Mouse (Mus musculus): ENCODE measurements around the gene Il23r. TPM values are rescaled to one million over a fixed set of nuclear protein-coding genes. Genes with fewer than 3 reads are reported as not detected.
A peak's percentile ranks its signal among the peaks of the same experiment; 100 is the strongest.

Gene Il23r
- polyA plus RNA-seq (2014; fragmentation: Nextera tagmentation; extraction: Ambion mirVana) = 0.13 TPM in 1 of 2 replicates, not detected in the other

- Histone ChIP-seq H3K4me1 (ENCODE audit: control insufficient read depth, insufficient read depth, low read length) (no peaks in the 10 kb centered on the region), H3K27ac (replicated peaks; ENCODE audit: low read depth, low read length) (no peak within 1 kb of the TSS), H3K4me3 (ENCODE audit: low read depth, low read length) (no peak within 1 kb of the TSS), H3K36me3 (ENCODE audit: control insufficient read depth, insufficient read depth, low read length) (no peaks in the 10 kb centered on the region), H3K4me2 (ENCODE audit: low read depth, low read length) (no peak within 1 kb of the TSS), H3K27me3 (replicated peaks; ENCODE audit: control insufficient read depth, insufficient read depth, low read length) (no peaks in the 10 kb centered on the region), H3K9me3 (ENCODE audit: control insufficient read depth, low read length) (no peaks in the 10 kb centered on the region), H3K9ac (ENCODE audit: low read depth, low read length) (no peak within 1 kb of the TSS)
- ATAC-seq (ENCODE audit: low read depth) (no peak), DNase-seq (ENCODE audit: low spot score) (no peak)
- WGBS = 64% methylated on average over 2 of the region's 2 CpGs
Measured at GRCm38 (mm10) chr6:67491755-67492154, at the start of gene Il23r. Gene Il23r, minus strand, starts transcription at chr6:67491855.

GRCm38 (mm10) chr6:67535777-67536054 is 44.1 kb upstream of the Il23r start, which contains the start of gene Tacstd2:
Gene Tacstd2, minus strand, starts transcription at chr6:67535796.
- Histone ChIP-seq H3K4me2 (ENCODE audit: low read depth, low read length) (peak within 1 kb of the TSS; percentile 78), H3K27ac (replicated peaks; ENCODE audit: low read depth, low read length) (peak within 1 kb of the TSS; percentile 7; the same call in 1 of the 2 replicates), H3K9me3 (ENCODE audit: control insufficient read depth, low read length) (no peaks in the 10 kb centered on the region), H3K9ac (ENCODE audit: low read depth, low read length) (peak within 1 kb of the TSS; percentile 52), H3K4me1 (ENCODE audit: control insufficient read depth, insufficient read depth, low read length) (peaks cover 15% of the 10 kb centered on the region), H3K4me3 (ENCODE audit: low read depth, low read length) (peak within 1 kb of the TSS; percentile 45), H3K36me3 (ENCODE audit: control insufficient read depth, insufficient read depth, low read length) (no peaks in the 10 kb centered on the region), H3K27me3 (replicated peaks; ENCODE audit: control insufficient read depth, insufficient read depth, low read length) (peaks cover 55% of the 10 kb centered on the region)
- ATAC-seq (ENCODE audit: low read depth) (peak; percentile 35; the same call in 1 of the 2 replicates), DNase-seq (ENCODE audit: low spot score) (peak; percentile 64)
- 3% methylated on average over 6 of the region's 8 CpGs for WGBS

GRCm38 (mm10) chr6:67535005-67535776 is 43.5 kb upstream of the Il23r start:
- Histone ChIP-seq H3K36me3 (ENCODE audit: control insufficient read depth, insufficient read depth, low read length) (no peaks in the 10 kb centered on the region), H3K4me3 (ENCODE audit: low read depth, low read length) (peak overlapping the region; percentile 45), H3K9ac (ENCODE audit: low read depth, low read length) (peak overlapping the region; percentile 52), H3K27ac (replicated peaks; ENCODE audit: low read depth, low read length) (peak overlapping the region; percentile 7; the same call in 1 of the 2 replicates), H3K4me1 (ENCODE audit: control insufficient read depth, insufficient read depth, low read length) (peaks cover 15% of the 10 kb centered on the region), H3K9me3 (ENCODE audit: control insufficient read depth, low read length) (no peaks in the 10 kb centered on the region), H3K4me2 (ENCODE audit: low read depth, low read length) (peak overlapping the region; percentile 78), H3K27me3 (replicated peaks; ENCODE audit: control insufficient read depth, insufficient read depth, low read length) (peaks cover 55% of the 10 kb centered on the region)
- ATAC-seq (ENCODE audit: low read depth) = peak; percentile 5; the same call in 1 of the 2 replicates
- 1% methylated on average over 50 of the region's 62 CpGs for WGBS
- DNase-seq (ENCODE audit: low spot score) = peak; percentile 43

- H3K4me2 ChIP-seq (ENCODE audit: low read depth, low read length) = peak overlapping the region; percentile 78
- peaks cover 55% of the 10 kb centered on the region for H3K27me3 ChIP-seq (replicated peaks; ENCODE audit: control insufficient read depth, insufficient read depth, low read length)
- H3K36me3 ChIP-seq (ENCODE audit: control insufficient read depth, insufficient read depth, low read length) = no peaks in the 10 kb centered on the region
- H3K9me3 ChIP-seq (ENCODE audit: control insufficient read depth, low read length) = no peaks in the 10 kb centered on the region
- whole genome bisulfite sequencing = 9% methylated on average over 31 of the region's 31 CpGs
- H3K4me1 ChIP-seq (ENCODE audit: control insufficient read depth, insufficient read depth, low read length) = peaks cover 15% of the 10 kb centered on the region
- peak; percentile 3 for DNase-seq (ENCODE audit: low spot score)
- H3K4me3 ChIP-seq (ENCODE audit: low read depth, low read length) = peak overlapping the region; percentile 45
- no peak overlapping the region for H3K27ac ChIP-seq (replicated peaks; ENCODE audit: low read depth, low read length)
- no peak for ATAC-seq (ENCODE audit: low read depth)
- peak overlapping the region; percentile 52 for H3K9ac ChIP-seq (ENCODE audit: low read depth, low read length)
Measured at GRCm38 (mm10) chr6:67534191-67535004, 42.7 kb upstream of the Il23r start.

GRCm38 (mm10) chr6:67532665-67533440 is 41.2 kb upstream of the Il23r start:
- peak overlapping the region; percentile 49 for H3K4me2 ChIP-seq (ENCODE audit: low read depth, low read length)
- no peak overlapping the region for H3K27ac ChIP-seq (replicated peaks; ENCODE audit: low read depth, low read length)
- peaks cover 55% of the 10 kb centered on the region for H3K27me3 ChIP-seq (replicated peaks; ENCODE audit: control insufficient read depth, insufficient read depth, low read length)
- peak overlapping the region; percentile 45; the same call in 1 of the 2 replicates for H3K4me3 ChIP-seq (ENCODE audit: low read depth, low read length)
- H3K9me3 ChIP-seq (ENCODE audit: control insufficient read depth, low read length) = 0 out of 2 replicates have a peak, but pooled peaks cover under 1% of the 10 kb centered on the region
- no peaks in the 10 kb centered on the region for H3K36me3 ChIP-seq (ENCODE audit: control insufficient read depth, insufficient read depth, low read length)
- peaks cover 15% of the 10 kb centered on the region for H3K4me1 ChIP-seq (ENCODE audit: control insufficient read depth, insufficient read depth, low read length)
- H3K9ac ChIP-seq (ENCODE audit: low read depth, low read length) = no peak overlapping the region
- DNase-seq (ENCODE audit: low spot score) (peak; percentile 78), ATAC-seq (ENCODE audit: low read depth) (peak; percentile 82)
- 7% methylated on average over 29 of the region's 29 CpGs for WGBS

- H3K4me3 ChIP-seq (ENCODE audit: low read depth, low read length) = no peak overlapping the region
- H3K4me1 ChIP-seq (ENCODE audit: control insufficient read depth, insufficient read depth, low read length) = peaks cover 15% of the 10 kb centered on the region
- H3K36me3 ChIP-seq (ENCODE audit: control insufficient read depth, insufficient read depth, low read length) = no peaks in the 10 kb centered on the region
- H3K27me3 ChIP-seq (replicated peaks; ENCODE audit: control insufficient read depth, insufficient read depth, low read length) = peaks cover 50% of the 10 kb centered on the region
- no peak overlapping the region for H3K4me2 ChIP-seq (ENCODE audit: low read depth, low read length)
- H3K27ac ChIP-seq (replicated peaks; ENCODE audit: low read depth, low read length) = no peak overlapping the region
- no peak for ATAC-seq (ENCODE audit: low read depth)
- H3K9me3 ChIP-seq (ENCODE audit: control insufficient read depth, low read length) = 0 out of 2 replicates have a peak, but pooled peaks cover 4% of the 10 kb centered on the region
- no peak for DNase-seq (ENCODE audit: low spot score)
- WGBS = 55% methylated on average over 7 of the region's 7 CpGs
- H3K9ac ChIP-seq (ENCODE audit: low read depth, low read length) = no peak overlapping the region
Measured at GRCm38 (mm10) chr6:67531822-67532162, 40.1 kb upstream of the Il23r start.

GRCm38 (mm10) chr6:67530992-67531821 is 39.6 kb upstream of the Il23r start:
- Histone ChIP-seq H3K27me3 (replicated peaks; ENCODE audit: control insufficient read depth, insufficient read depth, low read length) (peaks cover 45% of the 10 kb centered on the region), H3K4me3 (ENCODE audit: low read depth, low read length) (no peak overlapping the region), H3K36me3 (ENCODE audit: control insufficient read depth, insufficient read depth, low read length) (no peaks in the 10 kb centered on the region), H3K4me2 (ENCODE audit: low read depth, low read length) (no peak overlapping the region), H3K4me1 (ENCODE audit: control insufficient read depth, insufficient read depth, low read length) (peaks cover 15% of the 10 kb centered on the region), H3K27ac (replicated peaks; ENCODE audit: low read depth, low read length) (no peak overlapping the region), H3K9ac (ENCODE audit: low read depth, low read length) (no peak overlapping the region), H3K9me3 (ENCODE audit: control insufficient read depth, low read length) (0 out of 2 replicates have a peak, but pooled peaks cover 4% of the 10 kb centered on the region)
- peak; percentile 79 for DNase-seq (ENCODE audit: low spot score)
- 45% methylated on average over 9 of the region's 9 CpGs for WGBS
- ATAC-seq (ENCODE audit: low read depth) = peak; percentile 48
